Mouse (Mus musculus): ENCODE measurements around the gene Lst1. TPM values are rescaled to one million over a fixed set of nuclear protein-coding genes. Genes with fewer than 3 reads are reported as not detected.

Gene Lst1
- polyA plus RNA-seq, 1 experiment from 2014 or later: 21.1 TPM

GRCm38 (mm10) chr17:35168541-35169207 lies 19.6 kb downstream of the Lst1 start:
- Histone ChIP-seq H3K36me3 (ENCODE audit: control insufficient read depth, insufficient read depth, low read length) (no peaks in the 10 kb centered on the region), H3K9me3 (ENCODE audit: control insufficient read depth, low read depth, low read length) (no peaks in the 10 kb centered on the region), H3K27me3 (ENCODE audit: control insufficient read depth, insufficient read depth, low read length) (no peaks in the 10 kb centered on the region), H3K4me2 (replicated peaks; ENCODE audit: low read depth, low read length) (no peak overlapping the region), H3K9ac (replicated peaks; ENCODE audit: low read depth, low read length) (no peak overlapping the region), H3K4me3 (ENCODE audit: low read depth, low read length) (no peak overlapping the region), H3K27ac (ENCODE audit: low read length) (no peak overlapping the region), H3K4me1 (ENCODE audit: control insufficient read depth, insufficient read depth, low read length) (0 out of 2 replicates have a peak, but pooled peaks cover 6% of the 10 kb centered on the region)
- no peak for ATAC-seq (ENCODE audit: insufficient number of reproducible peaks, insufficient read depth, low FRiP score, low read depth)
- 14% methylated on average over 4 of the region's 4 CpGs for WGBS

- Histone ChIP-seq H3K27ac (ENCODE audit: low read length) (no peak overlapping the region), H3K36me3 (ENCODE audit: control insufficient read depth, insufficient read depth, low read length) (no peaks in the 10 kb centered on the region), H3K4me2 (replicated peaks; ENCODE audit: low read depth, low read length) (no peak overlapping the region), H3K27me3 (ENCODE audit: control insufficient read depth, insufficient read depth, low read length) (no peaks in the 10 kb centered on the region), H3K4me3 (ENCODE audit: low read depth, low read length) (no peak overlapping the region), H3K4me1 (ENCODE audit: control insufficient read depth, insufficient read depth, low read length) (peaks cover 8% of the 10 kb centered on the region; the same call in 1 of the 2 replicates), H3K9ac (replicated peaks; ENCODE audit: low read depth, low read length) (no peak overlapping the region), H3K9me3 (ENCODE audit: control insufficient read depth, low read depth, low read length) (no peaks in the 10 kb centered on the region)
- WGBS: 84% methylated on average over 7 of the region's 7 CpGs
- no peak for ATAC-seq (ENCODE audit: insufficient number of reproducible peaks, insufficient read depth, low FRiP score, low read depth)
These were observed 20.4 kb downstream of the Lst1 start for GRCm38 (mm10) chr17:35167794-35168193.

GRCm38 (mm10) chr17:35166352-35167035 lies 21.7 kb downstream of the Lst1 start:
- Histone ChIP-seq H3K9me3 (ENCODE audit: control insufficient read depth, low read depth, low read length) (no peaks in the 10 kb centered on the region), H3K4me3 (ENCODE audit: low read depth, low read length) (0 out of 2 replicates have a peak overlapping the region, but pooled peaks have one; percentile 99), H3K27me3 (ENCODE audit: control insufficient read depth, insufficient read depth, low read length) (no peaks in the 10 kb centered on the region), H3K27ac (ENCODE audit: low read length) (no peak overlapping the region), H3K4me1 (ENCODE audit: control insufficient read depth, insufficient read depth, low read length) (peaks cover 18% of the 10 kb centered on the region), H3K36me3 (ENCODE audit: control insufficient read depth, insufficient read depth, low read length) (peaks cover 9% of the 10 kb centered on the region), H3K9ac (replicated peaks; ENCODE audit: low read depth, low read length) (no peak overlapping the region), H3K4me2 (replicated peaks; ENCODE audit: low read depth, low read length) (peak overlapping the region; percentile 56)
- WGBS: 65% methylated on average over 8 of the region's 8 CpGs
- ATAC-seq (ENCODE audit: insufficient number of reproducible peaks, insufficient read depth, low FRiP score, low read depth): no peak

GRCm38 (mm10) chr17:35165451-35166155 lies 22.6 kb downstream of the Lst1 start:
- peaks cover 18% of the 10 kb centered on the region for H3K36me3 ChIP-seq (ENCODE audit: control insufficient read depth, insufficient read depth, low read length)
- peak overlapping the region; percentile 99 for H3K4me3 ChIP-seq (ENCODE audit: low read depth, low read length)
- no peak for ATAC-seq (ENCODE audit: insufficient number of reproducible peaks, insufficient read depth, low FRiP score, low read depth)
- 19% methylated on average over 12 of the region's 12 CpGs for WGBS
- H3K27me3 ChIP-seq (ENCODE audit: control insufficient read depth, insufficient read depth, low read length): no peaks in the 10 kb centered on the region
- peak overlapping the region; percentile 96 for H3K27ac ChIP-seq (ENCODE audit: low read length)
- H3K9me3 ChIP-seq (ENCODE audit: control insufficient read depth, low read depth, low read length): no peaks in the 10 kb centered on the region
- H3K9ac ChIP-seq (replicated peaks; ENCODE audit: low read depth, low read length): 0 out of 2 replicates have a peak overlapping the region, but pooled peaks have one; percentile 41
- H3K4me2 ChIP-seq (replicated peaks; ENCODE audit: low read depth, low read length): peak overlapping the region; percentile 56
- H3K4me1 ChIP-seq (ENCODE audit: control insufficient read depth, insufficient read depth, low read length): peaks cover 18% of the 10 kb centered on the region

GRCm38 (mm10) chr17:35164568-35165450 lies 23.4 kb downstream of the Lst1 start, which contains the start of gene Prrc2a:
Gene Prrc2a (minus strand): TSS chr17:35164897.
- Histone ChIP-seq H3K4me1 (ENCODE audit: control insufficient read depth, insufficient read depth, low read length) (peaks cover 18% of the 10 kb centered on the region), H3K27me3 (ENCODE audit: control insufficient read depth, insufficient read depth, low read length) (no peaks in the 10 kb centered on the region), H3K9me3 (ENCODE audit: control insufficient read depth, low read depth, low read length) (no peaks in the 10 kb centered on the region), H3K4me3 (ENCODE audit: low read depth, low read length) (peak within 1 kb of the TSS; percentile 99), H3K36me3 (ENCODE audit: control insufficient read depth, insufficient read depth, low read length) (peaks cover 26% of the 10 kb centered on the region), H3K27ac (ENCODE audit: low read length) (peak within 1 kb of the TSS; percentile 96), H3K9ac (replicated peaks; ENCODE audit: low read depth, low read length) (peak within 1 kb of the TSS; percentile 100), H3K4me2 (replicated peaks; ENCODE audit: low read depth, low read length) (peak within 1 kb of the TSS; percentile 59)
- ATAC-seq (ENCODE audit: insufficient number of reproducible peaks, insufficient read depth, low FRiP score, low read depth): peak; percentile 97
- WGBS: under 1% methylated on average over 66 of the region's 89 CpGs

GRCm38 (mm10) chr17:35164218-35164567 lies 24.0 kb downstream of the Lst1 start:
- no peaks in the 10 kb centered on the region for H3K9me3 ChIP-seq (ENCODE audit: control insufficient read depth, low read depth, low read length)
- peak overlapping the region; percentile 59 for H3K4me2 ChIP-seq (replicated peaks; ENCODE audit: low read depth, low read length)
- no peaks in the 10 kb centered on the region for H3K27me3 ChIP-seq (ENCODE audit: control insufficient read depth, insufficient read depth, low read length)
- H3K27ac ChIP-seq (ENCODE audit: low read length): peak overlapping the region; percentile 95
- under 1% methylated on average over 21 of the region's 28 CpGs for WGBS
- peak overlapping the region; percentile 99 for H3K4me3 ChIP-seq (ENCODE audit: low read depth, low read length)
- H3K9ac ChIP-seq (replicated peaks; ENCODE audit: low read depth, low read length): peak overlapping the region; percentile 100
- ATAC-seq (ENCODE audit: insufficient number of reproducible peaks, insufficient read depth, low FRiP score, low read depth): no peak
- peaks cover 18% of the 10 kb centered on the region for H3K4me1 ChIP-seq (ENCODE audit: control insufficient read depth, insufficient read depth, low read length)
- H3K36me3 ChIP-seq (ENCODE audit: control insufficient read depth, insufficient read depth, low read length): peaks cover 32% of the 10 kb centered on the region

- Histone ChIP-seq H3K9me3 (ENCODE audit: control insufficient read depth, low read depth, low read length) (no peaks in the 10 kb centered on the region), H3K4me1 (ENCODE audit: control insufficient read depth, insufficient read depth, low read length) (peaks cover 18% of the 10 kb centered on the region), H3K36me3 (ENCODE audit: control insufficient read depth, insufficient read depth, low read length) (peaks cover 39% of the 10 kb centered on the region), H3K4me2 (replicated peaks; ENCODE audit: low read depth, low read length) (peak overlapping the region; percentile 59), H3K4me3 (ENCODE audit: low read depth, low read length) (peak overlapping the region; percentile 99), H3K27ac (ENCODE audit: low read length) (peak overlapping the region; percentile 95), H3K27me3 (ENCODE audit: control insufficient read depth, insufficient read depth, low read length) (no peaks in the 10 kb centered on the region), H3K9ac (replicated peaks; ENCODE audit: low read depth, low read length) (peak overlapping the region; percentile 100)
- WGBS: 10% methylated on average over 8 of the region's 8 CpGs
- ATAC-seq (ENCODE audit: insufficient number of reproducible peaks, insufficient read depth, low FRiP score, low read depth): no peak
These were observed 24.7 kb downstream of the Lst1 start for GRCm38 (mm10) chr17:35163326-35164081.
